Mouse (Mus musculus) embryonic facial prominence, embryonic 15.5 days (tissue): ENCODE data around the gene Faap20. TPM values are rescaled to one million over a fixed set of nuclear protein-coding genes. Genes with fewer than 3 reads are reported as not detected.
A peak's percentile ranks its signal among the peaks of the same experiment; 100 is the strongest.

Experiments used
- ATAC-seq: fragments of 200-750 bp; cut with Nextera tagmentation; 2 replicates; pipeline ENCODE4 v1.8.0; 2017; ENCODE audit warnings: low read depth, moderate TSS enrichment; ENCODE audit not compliant: insufficient number of reproducible peaks, low FRiP score, low TSS enrichment
- H3K27ac ChIP-seq: fragments of 300-500 bp; sonication (generic); replicated peaks from 2 replicates; pipeline ENCODE4 v1.5.1; 2015; ENCODE audit warnings: mild to moderate bottlenecking, inconsistent platforms
- H3K27me3 ChIP-seq: fragments of 300-500 bp; sonication (generic); 2 replicates; pipeline ENCODE4 v1.6.1; 2015; ENCODE audit warnings: inconsistent platforms
- H3K36me3 ChIP-seq: fragments of 300-500 bp; sonication (generic); 2 replicates; pipeline ENCODE4 v1.6.1; 2015; ENCODE audit warnings: mild to moderate bottlenecking, inconsistent platforms
- H3K4me1 ChIP-seq: fragments of 300-500 bp; sonication (generic); 2 replicates; pipeline ENCODE4 v1.6.1; 2015; ENCODE audit warnings: inconsistent platforms
- H3K4me2 ChIP-seq: fragments of 300-500 bp; sonication (generic); replicated peaks from 2 replicates; pipeline ENCODE4 v1.6.1; 2015; ENCODE audit warnings: mild to moderate bottlenecking, inconsistent platforms
- H3K4me3 ChIP-seq: fragments of 300-500 bp; sonication (generic); replicated peaks from 2 replicates; pipeline ENCODE4 v1.5.1; 2015; ENCODE audit warnings: mild to moderate bottlenecking, inconsistent platforms
- H3K9ac ChIP-seq: fragments of 300-500 bp; sonication (generic); 2 replicates; pipeline ENCODE4 v1.6.1; 2015; ENCODE audit warnings: inconsistent platforms
- H3K9me3 ChIP-seq: fragments of 300-500 bp; sonication (generic); replicated peaks from 2 replicates; pipeline ENCODE4 v1.6.1; 2016; ENCODE audit warnings: inconsistent platforms
- WGBS: fragments of 180-500 bp; shearing (Covaris S2); methylation state at CpG from one replicate; pipeline ENCODE4 v1.1.7; 2015; 5-methylcytosine and 5-hydroxymethylcytosine counted together
- polyA plus RNA-seq: library from polyadenylated mRNA; unstranded; fragments of >200 nt; fragmentation: Nextera tagmentation; extraction: Ambion mirVana; gene quantifications from 2 replicates; pipeline ENCODE4 v1.2.1, GENCODE M21; 2015

Faap20 gene
- polyA plus RNA-seq, 1 experiment from 2014 or later, result 74.9 TPM

DNA sequence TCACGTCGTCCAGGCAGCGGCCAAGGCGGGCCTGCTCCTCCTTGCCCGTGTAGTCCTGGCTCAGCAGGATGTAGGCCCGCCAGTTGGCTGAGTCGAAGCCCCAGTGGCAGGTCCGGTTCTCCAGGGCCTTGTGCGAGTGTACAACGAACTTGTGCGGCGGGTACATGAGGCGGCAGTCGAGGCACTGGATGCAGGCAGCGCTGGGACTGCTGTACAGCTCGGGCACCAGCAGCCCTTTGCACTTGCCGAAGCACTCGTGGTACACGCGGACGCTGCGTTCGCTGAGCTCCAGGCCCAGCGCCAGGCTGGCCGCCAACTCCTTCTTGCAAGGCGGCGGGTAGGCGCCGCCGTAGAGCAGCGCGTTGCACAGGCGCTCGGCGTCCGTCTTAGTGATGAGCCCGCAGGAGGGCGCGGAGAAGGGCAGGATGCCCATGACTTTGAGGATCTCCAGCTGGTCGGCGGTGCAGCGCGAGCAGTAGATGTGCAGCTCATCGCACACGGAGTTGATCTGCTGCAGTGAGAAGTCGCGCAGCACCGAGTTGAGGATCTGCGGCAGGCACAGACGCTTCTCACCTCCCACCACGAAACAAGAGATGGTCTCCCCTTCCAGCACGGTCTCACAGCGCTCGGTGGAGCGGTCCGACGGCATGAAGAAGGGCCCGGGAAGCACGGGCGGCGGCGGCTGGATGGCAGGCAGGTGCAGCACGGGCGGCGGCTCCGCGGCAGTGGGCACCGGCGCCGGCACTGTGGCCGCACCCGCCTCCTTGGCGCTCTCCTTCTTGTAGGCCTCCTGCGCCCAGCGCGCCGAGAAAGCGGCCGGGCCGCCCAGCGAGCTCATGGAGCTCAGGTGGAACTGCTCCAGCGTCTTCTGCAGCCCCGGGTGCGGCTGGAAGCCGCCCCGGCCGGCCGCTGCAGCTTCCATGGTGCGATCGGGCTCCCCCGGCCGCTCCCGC lies 27.7 kb upstream of the Faap20 start:
- H3K4me2 ChIP-seq, result peak overlapping the region; percentile 90
- H3K4me1 ChIP-seq, result peaks cover 42% of the 10 kb centered on the region
- ATAC-seq, result no peak
- H3K27ac ChIP-seq, result peak overlapping the region; percentile 85
- H3K27me3 ChIP-seq, result no peaks in the 10 kb centered on the region
- whole genome bisulfite sequencing, result under 1% methylated on average over 92 of the region's 93 CpGs
- H3K9me3 ChIP-seq, result no peaks in the 10 kb centered on the region
- H3K9ac ChIP-seq, result peak overlapping the region; percentile 93
- H3K36me3 ChIP-seq, result no peaks in the 10 kb centered on the region
- H3K4me3 ChIP-seq, result peak overlapping the region; percentile 87

DNA sequence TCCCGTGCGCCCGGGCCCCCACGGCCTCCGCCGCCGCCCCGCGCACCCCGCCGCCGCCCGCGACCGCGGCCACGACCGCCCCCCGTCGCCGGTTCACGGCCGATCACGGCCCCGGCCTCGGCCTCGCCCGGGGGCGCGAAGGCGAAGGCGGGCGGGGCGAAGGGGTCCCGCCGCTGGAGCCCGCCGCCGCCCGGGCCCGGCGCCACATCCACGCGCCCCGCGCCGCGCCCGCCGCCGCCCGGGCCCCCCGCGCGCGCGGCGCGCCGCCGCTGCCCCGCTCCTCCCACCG lies 27.1 kb upstream of the Faap20 start, which contains the start of gene Ski:
TSS of gene Ski (minus strand) at position 41 of the 289 bp plus-strand sequence.
- WGBS, result 0% methylated on average over 25 of the region's 63 CpGs
- no peaks in the 10 kb centered on the region for H3K27me3 ChIP-seq
- H3K27ac ChIP-seq, result peak within 1 kb of the TSS; percentile 97
- H3K4me2 ChIP-seq, result peak within 1 kb of the TSS; percentile 90
- no peaks in the 10 kb centered on the region for H3K36me3 ChIP-seq
- H3K9me3 ChIP-seq, result no peaks in the 10 kb centered on the region
- ATAC-seq, result no peak
- peak within 1 kb of the TSS; percentile 93 for H3K9ac ChIP-seq
- peaks cover 36% of the 10 kb centered on the region for H3K4me1 ChIP-seq
- H3K4me3 ChIP-seq, result peak within 1 kb of the TSS; percentile 87

- Histone ChIP-seq H3K36me3 (no peaks in the 10 kb centered on the region), H3K9ac (peak overlapping the region; percentile 93), H3K27ac (peak overlapping the region; percentile 97), H3K4me2 (peak overlapping the region; percentile 73), H3K4me3 (peak overlapping the region; percentile 87), H3K4me1 (peaks cover 31% of the 10 kb centered on the region), H3K9me3 (no peaks in the 10 kb centered on the region), H3K27me3 (no peaks in the 10 kb centered on the region)
- WGBS, result under 1% methylated on average over 73 of the region's 116 CpGs
- ATAC-seq, result peak; percentile 99
Measured at GRCm38 (mm10) chr4:155222841-155223593, 26.6 kb upstream of the Faap20 start.

- no peak for ATAC-seq
- peak overlapping the region; percentile 74 for H3K9ac ChIP-seq
- H3K9me3 ChIP-seq, result no peaks in the 10 kb centered on the region
- no peaks in the 10 kb centered on the region for H3K27me3 ChIP-seq
- peaks cover 22% of the 10 kb centered on the region for H3K4me1 ChIP-seq
- 30% methylated on average over 20 of the region's 20 CpGs for WGBS
- H3K4me3 ChIP-seq, result peak overlapping the region; percentile 87
- H3K36me3 ChIP-seq, result no peaks in the 10 kb centered on the region
- peak overlapping the region; percentile 73 for H3K4me2 ChIP-seq
- peak overlapping the region; percentile 97 for H3K27ac ChIP-seq
Measured at GRCm38 (mm10) chr4:155223594-155224528, 25.7 kb upstream of the Faap20 start.

- Histone ChIP-seq H3K4me1 (peaks cover 8% of the 10 kb centered on the region), H3K4me2 (no peak overlapping the region), H3K36me3 (no peaks in the 10 kb centered on the region), H3K4me3 (no peak overlapping the region), H3K9ac (no peak overlapping the region), H3K27me3 (no peaks in the 10 kb centered on the region), H3K27ac (no peak overlapping the region), H3K9me3 (no peaks in the 10 kb centered on the region)
- 68% methylated on average over 5 of the region's 5 CpGs for WGBS
- ATAC-seq, result no peak
Measured at GRCm38 (mm10) chr4:155225918-155226317, 23.7 kb upstream of the Faap20 start.

GRCm38 (mm10) chr4:155227986-155228385 lies 21.6 kb upstream of the Faap20 start:
- H3K4me3 ChIP-seq, result no peak overlapping the region
- H3K9me3 ChIP-seq, result no peaks in the 10 kb centered on the region
- no peak overlapping the region for H3K4me2 ChIP-seq
- H3K27me3 ChIP-seq, result no peaks in the 10 kb centered on the region
- 75% methylated on average over 4 of the region's 4 CpGs for WGBS
- no peaks in the 10 kb centered on the region for H3K36me3 ChIP-seq
- H3K27ac ChIP-seq, result no peak overlapping the region
- H3K9ac ChIP-seq, result no peak overlapping the region
- no peak for ATAC-seq
- H3K4me1 ChIP-seq, result peaks cover 13% of the 10 kb centered on the region

- Histone ChIP-seq H3K36me3 (no peaks in the 10 kb centered on the region), H3K27me3 (no peaks in the 10 kb centered on the region), H3K4me2 (no peak overlapping the region), H3K27ac (no peak overlapping the region), H3K4me3 (no peak overlapping the region), H3K9me3 (no peaks in the 10 kb centered on the region), H3K9ac (no peak overlapping the region), H3K4me1 (peaks cover 15% of the 10 kb centered on the region)
- no peak for ATAC-seq
- WGBS, result 71% methylated on average over 5 of the region's 5 CpGs
Measured at GRCm38 (mm10) chr4:155228461-155228860, 21.1 kb upstream of the Faap20 start.

DNA sequence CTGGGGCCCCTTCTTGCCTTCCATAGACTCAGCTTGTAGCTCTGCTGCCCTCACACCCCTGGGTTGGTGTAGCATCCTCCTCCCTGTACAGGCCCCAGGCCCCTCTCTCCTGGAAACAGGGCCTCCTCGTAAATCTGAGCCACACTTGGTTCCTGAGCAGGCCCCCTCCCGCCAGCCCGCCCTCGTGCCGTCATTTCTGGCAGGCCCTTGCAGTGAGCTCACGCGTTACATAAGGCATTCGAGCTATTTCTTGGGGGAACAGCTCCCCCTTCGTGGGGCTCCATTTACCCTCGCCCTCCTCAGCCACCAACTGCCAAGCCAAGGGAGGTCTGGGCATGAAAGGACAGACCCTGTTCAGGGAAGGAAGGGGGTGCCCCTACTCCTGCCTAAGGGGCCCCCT lies 15.7 kb upstream of the Faap20 start:
- Histone ChIP-seq H3K9me3 (no peaks in the 10 kb centered on the region), H3K4me3 (no peak overlapping the region), H3K27ac (peak overlapping the region; percentile 99), H3K4me2 (peak overlapping the region; percentile 43), H3K27me3 (no peaks in the 10 kb centered on the region), H3K4me1 (peaks cover 62% of the 10 kb centered on the region), H3K9ac (no peak overlapping the region), H3K36me3 (no peaks in the 10 kb centered on the region)
- 4% methylated on average over 10 of the region's 10 CpGs for WGBS
- peak; percentile 77 for ATAC-seq

- H3K4me2 ChIP-seq, result peak overlapping the region; percentile 43
Measured at GRCm38 (mm10) chr4:155234371-155235310, 15.0 kb upstream of the Faap20 start.

More at GRCm38 (mm10) chr4:155234371-155235310, 15.0 kb upstream of the Faap20 start:
- H3K36me3 ChIP-seq, result no peaks in the 10 kb centered on the region
- H3K9ac ChIP-seq, result 0 out of 2 replicates have a peak overlapping the region, but pooled peaks have one; percentile 4
- H3K27me3 ChIP-seq, result no peaks in the 10 kb centered on the region
- H3K4me3 ChIP-seq, result peak overlapping the region; percentile 11; the same call in 1 of the 2 replicates
- no peak for ATAC-seq
- WGBS, result 37% methylated on average over 8 of the region's 8 CpGs
- peak overlapping the region; percentile 99 for H3K27ac ChIP-seq
- H3K4me1 ChIP-seq, result peaks cover 62% of the 10 kb centered on the region
- no peaks in the 10 kb centered on the region for H3K9me3 ChIP-seq
